Mouse (Mus musculus) thymus, postnatal 14 days (tissue): Measurements from ENCODE around the gene Arhgap32.
"Not testable (repeated sequence)": the region's sequence is repeated elsewhere in the genome, so short reads cannot be mapped to it uniquely, and the experiment has no call there.

Source experiments
- DNase-seq: peaks from one replicate; pipeline ENCODE4 v3.0.0; 2021

The Arhgap32 gene

GRCm38 (mm10) chr9:32115786-32116185 is at the start of gene Arhgap32:
Gene Arhgap32 (plus strand): TSS chr9:32116136.
- DNase-seq: peak; percentile 15

- DNase-seq: no peak
These were observed 43.2 kb upstream of the Arhgap32 start for GRCm38 (mm10) chr9:32072778-32073177.

- no peak for DNase-seq
These were observed 27.7 kb upstream of the Arhgap32 start for GRCm38 (mm10) chr9:32088106-32088776.

DNA sequence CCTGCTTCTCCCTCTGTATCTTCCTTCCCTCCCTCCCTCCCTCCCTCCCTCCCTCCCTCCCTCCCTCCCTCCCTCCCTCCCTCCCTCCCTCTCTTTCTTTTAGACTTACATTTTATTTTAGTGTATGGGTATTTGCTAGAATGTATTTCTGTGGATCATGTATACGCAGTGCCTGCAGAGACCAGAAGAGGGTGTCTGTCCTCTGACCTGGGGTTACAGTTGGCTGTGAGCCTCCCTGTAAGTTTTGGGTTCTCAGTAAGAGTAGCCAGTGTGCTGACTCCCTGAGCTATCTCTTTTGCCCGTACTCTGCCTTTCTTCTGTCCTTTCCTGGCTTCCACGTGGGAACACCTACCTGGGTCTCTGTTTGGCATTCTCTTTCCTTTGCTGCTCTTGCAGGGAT is 27.1 kb upstream of the Arhgap32 start:
- no peak for DNase-seq

- DNase-seq: no peak
These were observed 22.5 kb upstream of the Arhgap32 start for GRCm38 (mm10) chr9:32093456-32093855.

DNA sequence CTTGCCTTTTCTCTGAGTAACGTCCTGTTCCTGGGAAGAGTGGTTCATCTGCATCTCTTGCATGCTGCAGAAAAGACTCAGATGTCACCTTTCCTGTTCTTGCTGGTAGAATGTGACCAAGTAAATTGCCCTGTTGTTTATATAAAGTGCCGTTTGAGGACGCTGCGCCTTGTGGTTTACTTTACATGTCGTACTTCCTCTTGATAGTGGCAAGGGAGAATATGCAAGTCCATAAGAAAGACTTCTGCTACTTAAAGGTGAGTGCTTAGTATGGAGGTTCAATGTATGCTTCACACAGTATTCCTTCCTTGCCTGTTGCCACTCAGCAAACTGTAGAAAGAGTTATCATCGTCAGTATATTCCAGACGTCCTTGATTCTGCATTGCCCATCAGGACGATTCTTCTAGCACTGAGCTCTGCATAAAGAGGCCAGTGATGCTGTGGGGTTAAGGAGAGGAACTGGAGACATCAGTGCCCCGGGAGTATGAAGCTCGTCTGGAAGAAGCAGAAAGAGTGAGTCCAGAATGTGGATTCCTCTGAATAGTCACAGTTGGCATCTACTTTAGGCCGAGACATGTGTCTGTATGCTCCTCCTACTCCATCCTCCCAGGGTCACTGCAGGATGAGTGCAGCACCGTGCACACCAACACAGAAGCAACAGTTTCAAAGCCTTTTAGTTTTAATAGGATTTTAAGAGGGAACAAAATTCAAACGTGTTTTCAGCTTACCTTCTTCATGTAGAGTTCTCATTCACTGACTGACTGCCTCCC is 21.4 kb upstream of the Arhgap32 start:
- no peak for DNase-seq

- DNase-seq: no peak
These were observed 20.4 kb upstream of the Arhgap32 start for GRCm38 (mm10) chr9:32095511-32095910.

GRCm38 (mm10) chr9:32096541-32096940 is 19.4 kb upstream of the Arhgap32 start:
- DNase-seq: no peak

DNA sequence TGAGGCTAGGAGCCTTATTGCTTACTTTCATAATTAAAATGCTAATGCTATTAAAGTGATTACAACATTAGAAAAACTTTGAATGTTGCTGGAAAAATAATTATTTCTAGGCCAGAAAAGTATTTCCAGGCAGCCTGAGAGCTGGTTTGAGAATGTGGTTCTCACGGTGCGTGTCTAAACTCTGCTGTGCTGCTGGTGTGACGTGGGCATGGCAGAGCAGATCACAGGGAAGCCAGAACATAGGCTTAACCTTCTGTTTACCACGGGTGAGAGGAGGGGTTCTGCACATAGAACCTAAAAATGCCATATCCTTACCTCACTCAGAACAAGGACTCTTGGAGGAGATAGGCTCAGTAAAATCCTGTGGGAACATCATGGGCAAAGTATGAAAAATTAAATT is 18.8 kb upstream of the Arhgap32 start:
- no peak for DNase-seq

DNA sequence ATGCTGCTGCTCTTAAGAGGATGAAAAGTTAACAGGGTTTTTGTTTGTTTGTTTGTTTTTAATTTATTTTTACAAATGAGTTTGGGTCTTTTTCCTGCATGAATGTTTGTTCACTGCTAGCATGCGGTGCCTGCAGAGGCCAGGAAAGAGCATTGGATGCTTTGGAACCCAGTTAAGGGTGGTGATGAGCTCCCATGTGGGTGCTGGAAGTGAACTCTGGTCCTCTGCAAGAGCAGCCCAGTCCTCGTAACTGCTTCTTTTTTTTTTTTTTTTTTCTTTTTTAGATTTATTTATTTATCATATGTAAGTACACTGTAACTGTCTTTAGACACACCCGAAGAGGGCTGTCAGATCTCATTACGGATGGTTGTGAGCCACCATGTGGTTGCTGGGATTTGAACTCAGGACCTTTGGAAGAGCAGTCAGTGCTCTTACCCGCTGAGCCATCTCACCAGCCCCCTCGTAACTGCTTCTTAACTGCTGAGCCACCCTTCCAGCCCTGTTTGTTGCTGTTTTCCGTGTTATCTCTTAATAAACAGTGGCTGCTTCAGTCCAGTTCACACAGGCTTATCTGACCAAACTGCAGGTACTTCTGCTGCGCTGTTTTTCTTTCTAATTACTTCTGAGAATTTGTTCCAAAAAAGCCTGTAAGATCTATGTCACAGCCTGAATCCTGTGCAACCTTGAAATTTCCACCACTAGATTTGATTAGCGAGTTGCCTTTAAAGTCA is 17.3 kb upstream of the Arhgap32 start:
- DNase-seq: no peak

DNA sequence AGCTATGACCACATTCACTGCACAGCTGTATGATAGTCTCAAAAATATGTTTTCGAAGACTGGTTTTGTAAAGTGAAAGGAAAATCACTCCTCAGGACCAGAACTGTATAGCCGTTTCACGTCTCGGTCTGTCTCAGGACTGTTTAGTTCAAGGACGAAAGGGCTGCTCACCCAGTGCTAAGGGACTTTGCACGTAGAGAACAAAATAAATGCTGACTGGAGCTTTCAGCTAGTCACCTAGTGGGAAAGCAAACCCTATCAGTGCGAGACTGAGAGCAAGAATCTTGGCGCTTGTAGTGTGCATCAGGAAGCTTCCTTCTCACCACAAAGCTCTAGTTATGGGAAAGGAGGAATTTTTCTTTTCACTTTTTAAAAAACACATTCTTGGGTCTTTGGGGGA is 15.4 kb upstream of the Arhgap32 start:
- DNase-seq: no peak

DNA sequence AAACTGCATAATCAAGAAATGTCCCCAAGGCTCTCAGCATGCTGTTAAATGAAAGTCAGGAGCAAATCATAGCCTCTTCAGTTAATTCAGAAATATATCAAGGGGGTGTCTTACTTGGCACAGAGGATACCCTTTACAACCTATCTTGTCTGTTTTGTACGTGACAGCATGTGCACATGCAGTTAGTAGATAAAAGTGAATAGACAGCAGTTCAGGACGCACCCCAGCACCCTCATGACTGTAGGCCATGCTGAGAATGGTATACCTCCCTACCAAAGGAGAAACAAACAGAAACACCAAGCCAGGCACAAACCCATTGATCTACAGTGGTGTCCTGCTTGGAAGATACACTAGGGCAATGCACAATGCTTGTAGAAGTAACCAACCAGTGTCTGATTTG is 14.4 kb upstream of the Arhgap32 start:
- DNase-seq: no peak

- DNase-seq: no peak
These were observed 11.3 kb upstream of the Arhgap32 start for GRCm38 (mm10) chr9:32104670-32105069.

- no peak for DNase-seq
These were observed 5.6 kb upstream of the Arhgap32 start for GRCm38 (mm10) chr9:32110376-32110775.

GRCm38 (mm10) chr9:32116272-32116671 is 336 bp downstream of the Arhgap32 start:
- no peak for DNase-seq

DNA sequence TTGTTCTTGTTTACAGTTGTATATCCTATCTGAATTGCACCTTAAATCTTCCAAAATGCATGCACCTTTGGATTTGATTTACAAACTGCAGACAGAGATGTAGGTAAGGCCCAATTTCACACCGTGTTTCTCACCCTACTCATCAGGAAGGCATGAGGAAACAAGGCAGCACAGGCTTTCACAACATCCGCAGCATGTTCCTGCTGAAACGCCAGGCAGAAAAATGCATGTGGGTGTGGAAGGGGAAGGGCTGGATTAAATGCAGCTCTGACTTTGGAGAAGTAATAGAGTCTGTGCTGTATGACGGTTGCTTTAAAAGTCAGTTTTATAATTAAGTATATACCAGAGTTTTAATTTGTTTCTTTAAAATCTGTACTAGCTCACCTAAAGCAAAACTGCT is 1.9 kb downstream of the Arhgap32 start:
- DNase-seq: no peak

GRCm38 (mm10) chr9:32118433-32118832 is 2.5 kb downstream of the Arhgap32 start:
- DNase-seq: no peak

DNA sequence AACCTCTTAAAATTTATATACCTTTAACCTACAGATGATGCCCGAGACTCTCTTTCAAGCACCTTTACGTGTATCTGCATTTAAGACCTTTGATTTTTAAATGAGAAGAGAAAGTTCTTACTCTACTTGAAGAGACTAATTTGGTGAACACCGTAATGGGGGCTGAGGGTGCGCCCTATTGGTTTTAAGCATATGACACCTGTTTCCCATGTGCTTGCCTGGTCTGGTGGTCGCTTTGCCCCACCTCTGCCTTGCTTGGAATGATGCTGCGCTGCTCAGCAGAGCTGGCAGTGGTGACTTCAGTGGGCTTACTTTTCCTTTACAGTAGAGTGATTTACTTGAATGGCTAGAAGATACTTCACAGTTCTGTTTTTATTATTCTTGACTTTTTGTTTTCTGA is 3.6 kb downstream of the Arhgap32 start:
- DNase-seq: no peak

GRCm38 (mm10) chr9:32120162-32120561 is 4.2 kb downstream of the Arhgap32 start:
- DNase-seq: no peak

GRCm38 (mm10) chr9:32121271-32121670 is 5.3 kb downstream of the Arhgap32 start:
- DNase-seq: not testable (repeated sequence)

DNA sequence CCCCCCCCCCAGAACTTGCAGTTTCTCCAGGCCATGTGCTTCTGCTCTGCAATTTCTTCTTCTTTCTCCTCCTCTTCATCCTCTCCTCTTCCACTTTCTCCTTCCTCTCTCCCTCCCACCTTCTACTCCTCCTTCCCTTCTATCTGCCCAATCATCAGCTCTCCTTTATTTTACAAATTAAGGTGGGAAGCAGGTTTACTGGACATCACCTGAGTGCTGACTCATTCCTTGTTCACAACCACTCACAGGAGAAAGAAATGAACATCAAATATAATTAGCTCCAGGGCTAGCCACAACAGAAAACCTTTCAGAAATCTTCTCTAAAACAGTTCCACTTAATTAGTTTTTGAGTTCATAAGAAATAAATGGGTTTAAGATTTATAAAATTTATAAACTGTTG is 20.3 kb downstream of the Arhgap32 start:
- DNase-seq: no peak

DNA sequence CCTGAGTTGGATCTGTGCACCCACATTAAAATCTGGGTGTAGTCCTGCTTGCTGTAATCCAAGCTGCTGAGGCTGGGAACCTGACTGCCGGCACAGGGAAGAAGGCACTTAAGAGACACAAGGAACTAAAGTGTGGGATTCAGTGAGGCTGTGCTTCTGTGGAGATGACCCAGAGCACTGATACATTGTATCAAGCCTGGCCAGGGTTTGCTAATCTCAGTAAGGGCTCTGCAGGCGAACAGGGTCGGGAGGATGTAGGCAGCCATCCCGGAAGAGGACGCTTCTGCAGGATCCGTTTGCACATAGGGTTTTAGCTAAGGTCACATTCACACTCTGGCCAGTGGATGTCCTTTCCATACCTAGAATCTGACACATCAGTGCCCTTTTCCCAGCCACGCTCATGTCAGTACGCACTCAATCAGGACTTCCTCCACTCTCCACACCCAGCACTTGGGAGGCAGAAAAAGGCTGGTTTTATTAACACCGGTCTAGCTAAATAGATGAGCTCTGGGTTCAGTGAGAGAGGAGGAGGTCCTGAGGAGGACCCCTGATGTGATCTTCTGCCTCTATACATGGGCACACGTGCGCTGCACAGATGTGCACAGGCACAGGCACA is 20.9 kb downstream of the Arhgap32 start:
- no peak for DNase-seq

GRCm38 (mm10) chr9:32137697-32138426 is 21.9 kb downstream of the Arhgap32 start:
- DNase-seq: no peak
